Mouse (Mus musculus): ENCODE data around the gene Rhod.
A peak's percentile ranks its signal among the peaks of the same experiment; 100 is the strongest.

Gene Rhod

GRCm38 (mm10) chr19:4449230-4449629, 10.0 kb upstream of the Rhod start:
- DNase-seq, result no peak

DNA sequence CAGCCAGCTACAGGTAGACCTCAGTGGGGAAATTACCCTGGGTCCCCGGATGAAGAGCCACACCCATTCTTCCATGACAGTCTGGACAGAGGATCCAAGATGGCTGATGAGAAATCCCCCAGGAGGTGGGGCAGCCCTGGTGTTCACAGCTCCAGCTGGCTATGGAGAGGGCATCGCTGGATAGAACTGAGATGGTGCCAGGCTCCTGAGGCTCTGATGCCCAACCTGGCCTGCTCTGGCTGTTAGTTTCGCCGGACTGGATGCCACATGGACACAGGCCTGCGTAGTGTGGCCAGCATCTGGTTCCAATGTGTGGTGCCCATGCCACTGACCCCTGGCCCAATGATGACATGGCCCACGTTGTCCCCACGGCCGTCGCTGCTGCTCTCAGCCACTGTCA, 8.2 kb upstream of the Rhod start:
- DNase-seq, result no peak

DNA sequence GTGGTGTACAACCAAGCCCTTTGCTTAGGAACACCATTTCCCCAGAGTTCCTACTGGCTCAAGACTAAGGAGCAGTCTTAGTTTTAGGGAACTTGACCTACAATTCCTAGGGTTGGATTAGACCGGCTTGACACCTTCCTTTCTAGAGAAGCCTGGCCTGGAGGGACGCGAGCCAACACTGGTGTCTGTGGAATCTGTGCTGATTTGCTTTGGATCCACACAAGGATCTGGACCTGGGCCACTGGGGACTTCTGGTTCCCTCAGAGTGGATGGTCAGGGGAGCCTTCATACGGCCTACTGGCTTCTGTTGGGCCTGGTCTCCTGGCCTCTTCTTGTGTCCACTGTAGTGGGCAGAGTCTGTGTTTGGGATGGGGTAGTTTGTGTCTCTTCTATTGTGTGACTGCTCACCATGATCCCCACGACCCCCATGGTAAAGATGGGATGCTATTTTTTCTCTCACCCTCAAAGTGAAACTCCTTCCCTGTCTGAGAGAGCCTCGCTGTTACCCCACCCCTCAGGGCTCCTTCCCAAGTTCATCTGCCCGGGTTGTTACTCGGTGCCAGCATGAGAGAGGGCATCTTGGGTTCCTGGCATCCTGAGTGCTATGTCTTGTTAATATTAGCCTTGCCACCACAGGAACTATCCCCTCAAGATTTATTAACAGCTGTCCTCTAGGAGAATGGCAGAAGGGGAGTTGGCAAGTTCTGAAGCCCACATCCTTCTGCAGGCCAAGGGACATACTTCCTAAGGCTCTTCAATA, 7.6 kb upstream of the Rhod start:
- no peak for DNase-seq

GRCm38 (mm10) chr19:4442408-4442807, 3.2 kb upstream of the Rhod start:
- peak; percentile 81 for DNase-seq

DNA sequence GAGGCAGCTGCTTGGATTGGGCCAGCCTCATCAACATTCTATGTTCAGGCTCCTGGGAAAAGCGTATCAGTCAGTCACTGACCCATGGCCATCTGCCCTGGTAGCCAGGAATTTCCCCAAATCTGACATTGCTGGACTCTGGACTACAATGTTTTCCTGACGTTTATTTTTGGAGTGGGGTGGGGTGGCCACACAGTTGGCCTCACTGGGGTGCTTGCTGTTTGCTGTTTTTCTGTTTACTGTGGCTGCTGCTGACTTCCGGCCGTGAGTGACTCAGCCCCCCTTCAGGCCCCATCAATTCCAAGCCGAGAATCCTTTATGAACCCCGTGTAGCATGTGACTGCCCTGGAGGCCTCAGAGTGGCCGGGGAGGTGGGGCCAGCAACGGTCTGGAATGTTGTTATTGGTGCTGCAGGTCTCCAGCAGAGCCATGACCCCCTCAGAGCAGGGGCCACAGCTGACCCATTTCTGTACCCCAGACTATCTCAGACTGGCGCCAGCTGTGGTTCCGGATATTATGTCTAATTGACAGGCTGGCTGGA, 2.5 kb upstream of the Rhod start:
- no peak for DNase-seq

DNA sequence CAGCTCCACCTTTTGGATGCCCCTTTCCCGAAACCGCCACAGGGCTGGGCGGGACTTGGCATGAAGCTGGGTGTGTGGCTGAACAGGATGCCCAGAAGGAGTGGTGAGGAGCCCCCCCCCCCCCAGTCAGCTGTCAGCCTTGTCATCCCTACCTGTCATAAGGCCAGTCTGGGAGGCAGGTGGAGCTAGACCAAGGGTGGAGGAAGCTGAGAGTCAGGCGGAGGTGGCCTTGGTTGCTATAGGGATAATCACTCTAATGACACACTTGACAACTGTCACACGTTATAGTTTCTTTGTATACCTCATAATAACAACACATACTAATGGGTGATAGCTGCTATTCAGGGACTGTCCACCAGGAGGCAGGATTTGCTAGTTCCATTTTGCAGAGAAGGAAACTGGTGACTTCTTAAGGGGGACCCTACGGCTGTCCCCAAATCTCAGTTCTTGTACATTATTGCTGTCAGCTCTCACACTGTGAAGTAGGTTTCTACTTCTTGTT, 1.9 kb upstream of the Rhod start:
- DNase-seq, result peak; percentile 80

GRCm38 (mm10) chr19:4440222-4440621, 990 bp upstream of the Rhod start:
- DNase-seq, result no peak

DNA sequence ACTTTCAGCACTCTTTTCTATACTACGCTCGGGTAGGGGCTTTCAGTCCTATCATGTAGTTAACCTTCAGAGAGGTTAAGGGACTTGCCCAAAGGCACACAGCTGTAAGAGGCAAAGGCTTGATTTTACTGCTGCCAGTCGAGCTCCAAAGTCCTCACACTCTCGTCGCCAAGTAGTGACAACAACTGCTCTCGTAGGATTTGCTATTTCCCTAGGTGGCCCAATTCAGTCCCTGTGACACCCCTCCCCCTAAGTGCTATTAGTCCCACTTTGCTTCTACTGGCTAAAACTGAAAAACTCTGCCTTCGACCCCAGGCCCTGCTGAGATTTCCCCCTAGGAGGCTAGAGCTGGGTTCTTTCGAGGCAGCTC, 456 bp downstream of the Rhod start:
- DNase-seq, result no peak

DNA sequence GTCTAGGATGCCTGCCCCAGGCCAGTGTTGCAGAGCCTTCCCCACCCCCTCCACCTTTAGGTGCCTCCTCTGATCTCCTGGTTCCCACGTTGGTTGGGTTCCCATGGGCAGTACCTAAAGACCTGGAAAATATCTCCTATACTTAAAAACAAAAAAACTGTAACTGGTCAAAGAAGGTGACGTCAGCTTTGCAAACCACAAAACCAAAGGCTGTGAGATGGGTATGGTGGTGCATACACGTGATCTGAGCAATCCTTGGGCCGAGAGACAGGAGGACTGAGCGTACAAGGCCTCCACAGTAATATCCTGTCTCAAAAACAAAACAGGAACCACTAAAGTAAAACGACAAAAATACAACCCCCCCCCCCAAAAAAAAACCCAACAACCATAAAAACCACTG, 1.3 kb downstream of the Rhod start:
- no peak for DNase-seq

DNA sequence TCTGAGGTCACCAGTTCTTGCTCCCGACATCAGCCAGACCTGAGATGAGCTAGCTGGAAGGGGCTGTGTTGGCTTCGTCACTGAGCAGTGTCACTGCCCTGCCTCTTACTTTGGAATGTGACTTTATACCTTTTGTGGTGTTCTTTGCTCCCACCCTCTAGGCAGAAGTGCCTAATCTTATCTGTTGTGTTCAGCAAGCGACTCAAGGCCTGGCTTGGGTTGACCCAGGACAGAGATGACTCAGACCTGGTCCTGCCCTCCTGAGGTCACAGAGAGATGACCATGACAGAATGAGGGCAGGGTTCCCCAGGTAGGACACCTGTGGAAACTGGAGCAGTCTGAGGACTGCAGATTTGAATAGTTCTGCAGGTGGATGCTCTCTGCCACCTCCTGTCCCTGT, 3.0 kb downstream of the Rhod start:
- no peak for DNase-seq

DNA sequence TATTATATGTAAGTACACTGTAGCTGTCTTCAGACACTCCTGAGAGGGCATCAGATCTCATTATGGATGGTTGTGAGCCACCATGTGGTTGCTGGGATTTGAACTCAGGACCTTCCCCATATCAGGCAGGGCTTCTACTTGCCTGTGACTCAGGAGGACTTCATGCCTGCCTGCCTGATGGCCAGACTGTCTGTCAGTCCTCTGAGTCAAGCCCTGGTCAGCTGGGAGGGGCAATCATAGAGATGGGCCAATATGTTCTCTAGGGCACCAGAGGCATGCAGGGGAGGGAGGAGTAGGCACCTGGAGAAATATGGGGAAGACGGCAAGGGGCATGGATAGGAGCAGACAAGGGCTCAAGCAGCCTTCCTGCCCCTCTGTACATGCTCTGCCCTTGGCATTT, 4.2 kb downstream of the Rhod start:
- DNase-seq, result no peak

DNA sequence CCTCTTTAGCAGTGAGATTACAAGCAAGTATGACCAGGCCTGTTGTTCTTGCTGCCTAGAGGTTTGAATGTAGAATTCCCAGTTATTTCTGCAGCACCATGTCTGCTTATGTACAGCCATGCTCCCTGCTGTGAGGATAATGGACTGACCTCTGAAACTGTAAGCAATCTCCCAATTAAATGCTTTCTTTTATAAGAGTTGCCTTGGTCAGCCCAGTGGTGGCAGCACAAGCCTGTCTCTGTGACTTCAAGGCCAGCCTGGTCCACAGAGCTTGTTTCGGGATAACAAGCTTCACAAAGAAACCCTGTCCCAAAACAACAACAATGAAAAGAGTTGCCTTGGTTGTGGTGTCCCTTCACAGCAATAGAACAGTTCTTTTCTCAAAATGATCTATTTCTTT, 5.5 kb downstream of the Rhod start:
- DNase-seq, result no peak

GRCm38 (mm10) chr19:4430091-4430620, 9.1 kb downstream of the Rhod start:
- DNase-seq, result no peak

GRCm38 (mm10) chr19:4425610-4426366, 13.4 kb downstream of the Rhod start:
- peak; percentile 62 for DNase-seq

DNA sequence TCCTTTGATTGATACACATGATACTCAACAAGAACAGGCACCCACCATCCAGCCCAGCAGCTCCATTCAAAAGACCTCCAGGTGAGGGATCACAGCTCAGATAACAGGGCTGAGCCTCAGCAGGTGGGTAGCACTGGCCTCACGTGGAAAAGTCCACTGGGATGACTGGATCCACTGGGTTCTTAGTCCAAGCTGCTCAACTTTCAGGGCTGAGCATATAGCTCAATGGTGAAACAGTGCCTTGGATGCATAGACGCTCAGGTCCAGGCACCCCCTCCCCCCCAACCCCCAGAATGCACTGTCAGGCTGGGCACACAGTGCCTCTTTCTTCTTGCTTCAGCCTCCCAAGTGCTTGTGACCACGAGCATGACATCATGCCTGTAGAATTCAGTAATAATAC, 16.2 kb downstream of the Rhod start:
- DNase-seq, result no peak

GRCm38 (mm10) chr19:4422581-4422980, 16.7 kb downstream of the Rhod start:
- DNase-seq, result no peak

DNA sequence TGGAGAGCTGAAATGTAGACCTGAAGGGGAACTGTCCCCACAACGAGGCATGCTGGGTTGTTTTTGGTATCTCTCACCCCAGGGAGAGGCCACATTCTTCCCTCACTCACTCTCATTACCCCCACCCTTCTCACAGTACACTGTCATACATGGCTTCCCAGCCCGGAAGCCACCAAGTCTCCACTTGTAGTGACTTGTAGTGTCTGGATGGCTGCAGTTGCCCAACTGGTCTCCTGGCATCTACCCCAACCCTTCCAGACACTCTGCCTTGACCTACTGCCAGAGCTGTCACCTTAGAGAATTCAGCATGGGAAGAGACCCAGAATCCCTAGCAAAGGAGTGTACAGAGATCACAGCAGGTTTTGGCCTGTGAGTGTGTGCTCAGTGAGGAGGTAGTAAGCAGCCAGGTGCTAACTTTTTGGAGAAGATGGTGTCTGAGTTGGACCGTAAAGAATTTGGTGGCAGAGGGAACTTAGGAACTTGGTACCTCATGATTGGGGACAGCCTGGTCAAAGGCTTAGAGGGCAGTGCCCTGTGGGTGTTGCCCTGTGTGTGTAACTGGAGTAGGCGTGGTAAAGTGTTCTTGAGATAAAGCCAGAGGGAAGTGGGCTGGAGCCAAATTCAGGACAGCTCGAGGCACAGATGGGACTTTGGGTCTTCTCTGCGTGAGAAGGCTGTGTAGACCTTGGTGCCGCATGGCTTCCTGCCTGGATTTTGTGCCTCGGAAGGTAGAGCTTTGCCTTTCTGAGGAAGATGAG, 18.9 kb downstream of the Rhod start:
- no peak for DNase-seq

- no peak for DNase-seq
These were observed 19.5 kb downstream of the Rhod start for GRCm38 (mm10) chr19:4419711-4420110.

GRCm38 (mm10) chr19:4417713-4418112, 21.5 kb downstream of the Rhod start:
- DNase-seq, result no peak

- DNase-seq, result peak; percentile 83
These were observed 22.0 kb downstream of the Rhod start for GRCm38 (mm10) chr19:4417183-4417582.

GRCm38 (mm10) chr19:4414631-4415030, 24.6 kb downstream of the Rhod start:
- DNase-seq, result no peak

- no peak for DNase-seq
These were observed 30.2 kb downstream of the Rhod start for GRCm38 (mm10) chr19:4409062-4409461.

- DNase-seq, result no peak
These were observed 34.4 kb downstream of the Rhod start for GRCm38 (mm10) chr19:4404840-4405239.

All from thymus, postnatal 4 days (tissue).